Mouse (Mus musculus): ENCODE measurements around the gene Tmem150a. TPM values are rescaled to one million over a fixed set of nuclear protein-coding genes. Genes with fewer than 3 reads are reported as not detected.

Tmem150a gene
- polyA plus RNA-seq, 2 experiments = 39.0 to 43.6 TPM

- H3K4me3 ChIP-seq (ENCODE audit: insufficient read depth in 1 of 2, low read depth in 2 of 2, low read length in 2 of 2) = no peak overlapping the region
- TF ChIP-seq EP300 (IDR thresholded peaks at IDR 0.05; ENCODE audit: low read depth) = no peak
- TF ChIP-seq CTCF (IDR thresholded peaks at IDR 0.05; ENCODE audit: low read depth) = no peak
- no peak overlapping the region for H3K27ac ChIP-seq
- peaks cover 9% of the 10 kb centered on the region; the same call in 1 of the 2 replicates for H3K36me3 ChIP-seq (replicated peaks; ENCODE audit: control insufficient read depth, insufficient read depth, low read depth)
- no peak overlapping the region for H3K9ac ChIP-seq (replicated peaks)
- no peak overlapping the region for H3K4me2 ChIP-seq (ENCODE audit: low read depth)
- 62% methylated on average over 5 of the region's 5 CpGs for WGBS (ENCODE audit: insufficient replicate concordance)
- H3K27me3 ChIP-seq (ENCODE audit: control insufficient read depth, insufficient read depth, low read length) = no peaks in the 10 kb centered on the region
- no peaks in the 10 kb centered on the region for H3K9me3 ChIP-seq (ENCODE audit: control insufficient read depth, low read length)
- ATAC-seq (ENCODE audit: insufficient read depth) (no peak), DNase-seq (ENCODE audit: low read depth in 3 of 3, low spot score in 3 of 3) (no peak)
- H3K4me1 ChIP-seq (replicated peaks; ENCODE audit: control insufficient read depth in 2 of 2, insufficient read depth in 2 of 2, low read length in 1 of 2) = peaks cover 14 to 40% of the 10 kb centered on the region in 2 experiments
Measured at GRCm38 (mm10) chr6:72371147-72371546, 15.9 kb downstream of the Tmem150a start.

DNA sequence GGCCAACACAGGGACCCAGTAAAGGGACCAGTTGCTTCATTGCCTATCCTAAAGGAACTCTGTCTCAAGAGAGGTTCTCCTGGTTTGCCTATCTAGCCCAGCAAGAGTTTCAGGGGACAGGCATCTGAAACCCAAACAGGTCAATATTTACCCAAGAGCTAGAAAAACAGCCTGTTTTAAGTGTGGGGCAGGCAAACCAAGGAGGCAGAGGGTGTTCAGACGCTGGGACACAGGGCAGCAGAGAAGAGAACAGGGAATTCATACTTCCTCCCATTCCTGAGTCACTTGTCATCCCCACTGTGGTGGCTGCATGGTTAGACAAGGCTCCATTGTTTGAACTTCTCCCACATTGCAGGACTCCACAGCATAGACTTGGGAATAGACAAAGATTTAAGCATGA is 16.3 kb downstream of the Tmem150a start:
- ATAC-seq (ENCODE audit: insufficient read depth) (no peak), DNase-seq (ENCODE audit: low read depth in 3 of 3, low spot score in 3 of 3) (no peak)
- no peak overlapping the region for H3K4me3 ChIP-seq (ENCODE audit: insufficient read depth in 1 of 2, low read depth in 2 of 2, low read length in 2 of 2)
- TF ChIP-seq CTCF (IDR thresholded peaks at IDR 0.05; ENCODE audit: low read depth) (no peak), EP300 (IDR thresholded peaks at IDR 0.05; ENCODE audit: low read depth) (no peak)
- H3K4me2 ChIP-seq (ENCODE audit: low read depth) = no peak overlapping the region
- peaks cover 14 to 40% of the 10 kb centered on the region in 2 experiments for H3K4me1 ChIP-seq (replicated peaks; ENCODE audit: control insufficient read depth in 2 of 2, insufficient read depth in 2 of 2, low read length in 1 of 2)
- no peak overlapping the region for H3K27ac ChIP-seq
- WGBS (ENCODE audit: insufficient replicate concordance) = 54% methylated on average over 1 of the region's 1 CpGs
- no peak overlapping the region for H3K9ac ChIP-seq (replicated peaks)
- no peaks in the 10 kb centered on the region for H3K9me3 ChIP-seq (ENCODE audit: control insufficient read depth, low read length)
- H3K36me3 ChIP-seq (replicated peaks; ENCODE audit: control insufficient read depth, insufficient read depth, low read depth) = peaks cover 9% of the 10 kb centered on the region; the same call in 1 of the 2 replicates
- H3K27me3 ChIP-seq (ENCODE audit: control insufficient read depth, insufficient read depth, low read length) = no peaks in the 10 kb centered on the region

- Histone ChIP-seq H3K4me1 (replicated peaks; ENCODE audit: control insufficient read depth in 2 of 2, insufficient read depth in 2 of 2, low read length in 1 of 2) (peaks cover 14 to 42% of the 10 kb centered on the region in 2 experiments), H3K4me2 (ENCODE audit: low read depth) (no peak overlapping the region), H3K9ac (replicated peaks) (no peak overlapping the region), H3K4me3 (ENCODE audit: insufficient read depth in 1 of 2, low read depth in 2 of 2, low read length in 2 of 2) (no peak overlapping the region), H3K27me3 (ENCODE audit: control insufficient read depth, insufficient read depth, low read length) (no peaks in the 10 kb centered on the region), H3K27ac (no peak overlapping the region), H3K36me3 (replicated peaks; ENCODE audit: control insufficient read depth, insufficient read depth, low read depth) (peaks cover 9% of the 10 kb centered on the region; the same call in 1 of the 2 replicates), H3K9me3 (ENCODE audit: control insufficient read depth, low read length) (no peaks in the 10 kb centered on the region)
- TF ChIP-seq CTCF (IDR thresholded peaks at IDR 0.05; ENCODE audit: low read depth) = no peak
- WGBS (ENCODE audit: insufficient replicate concordance) = 87% methylated on average over 4 of the region's 4 CpGs
- DNase-seq (ENCODE audit: low read depth in 3 of 3, low spot score in 3 of 3) (no peak), ATAC-seq (ENCODE audit: insufficient read depth) (no peak)
Measured at GRCm38 (mm10) chr6:72373184-72373583, 17.9 kb downstream of the Tmem150a start.

DNA sequence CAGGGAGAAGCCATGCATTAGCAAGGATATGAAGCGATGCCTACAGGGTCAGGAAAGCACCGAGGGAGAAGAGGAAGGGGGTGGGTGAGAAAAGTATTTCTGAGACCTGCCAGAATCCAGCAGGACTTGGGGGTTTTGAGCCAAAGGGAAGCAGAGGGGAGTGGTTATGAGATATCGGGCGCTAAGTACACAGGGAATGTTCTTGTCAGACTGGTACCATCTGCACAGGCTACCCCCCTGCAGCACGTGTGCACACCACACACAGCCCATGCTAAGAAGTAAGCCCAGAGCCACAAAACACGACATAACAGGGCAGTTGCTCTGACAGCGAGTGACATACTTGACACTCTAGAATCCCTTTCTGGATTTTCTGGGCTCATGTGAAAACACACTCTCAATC is 19.0 kb downstream of the Tmem150a start:
- TF ChIP-seq EP300 (IDR thresholded peaks at IDR 0.05; ENCODE audit: low read depth) (no peak), CTCF (IDR thresholded peaks at IDR 0.05; ENCODE audit: low read depth) (no peak)
- Histone ChIP-seq H3K27me3 (ENCODE audit: control insufficient read depth, insufficient read depth, low read length) (no peaks in the 10 kb centered on the region), H3K4me3 (ENCODE audit: insufficient read depth in 1 of 2, low read depth in 2 of 2, low read length in 2 of 2) (no peak overlapping the region), H3K36me3 (replicated peaks; ENCODE audit: control insufficient read depth, insufficient read depth, low read depth) (no peaks in the 10 kb centered on the region; the same call in 1 of the 2 replicates), H3K4me2 (ENCODE audit: low read depth) (peak overlapping the region; percentile 59; the same call in 1 of the 2 replicates), H3K9me3 (ENCODE audit: control insufficient read depth, low read length) (no peaks in the 10 kb centered on the region), H3K4me1 (replicated peaks; ENCODE audit: control insufficient read depth in 2 of 2, insufficient read depth in 2 of 2, low read length in 1 of 2) (peaks cover 23 to 48% of the 10 kb centered on the region in 2 experiments), H3K27ac (no peak overlapping the region), H3K9ac (replicated peaks) (no peak overlapping the region)
- WGBS (ENCODE audit: insufficient replicate concordance) = 37% methylated on average over 7 of the region's 7 CpGs
- peak; percentile 41; the same call in 1 of the 2 replicates for ATAC-seq (ENCODE audit: insufficient read depth)
- DNase-seq (ENCODE audit: low read depth in 3 of 3, low spot score in 3 of 3) = no peak

GRCm38 (mm10) chr6:72374820-72375563 is 19.7 kb downstream of the Tmem150a start:
- H3K4me2 ChIP-seq (ENCODE audit: low read depth) = peak overlapping the region; percentile 59

More at GRCm38 (mm10) chr6:72374820-72375563, 19.7 kb downstream of the Tmem150a start:
- Histone ChIP-seq H3K4me1 (replicated peaks; ENCODE audit: control insufficient read depth in 2 of 2, insufficient read depth in 2 of 2, low read length in 1 of 2) (peaks cover 23 to 52% of the 10 kb centered on the region in 2 experiments), H3K4me3 (ENCODE audit: insufficient read depth in 1 of 2, low read depth in 2 of 2, low read length in 2 of 2) (0 out of 4 replicates have a peak overlapping the region, but pooled peaks of 1 of the 2 experiments have one; percentile 11), H3K27ac (peak overlapping the region; percentile 34), H3K27me3 (ENCODE audit: control insufficient read depth, insufficient read depth, low read length) (no peaks in the 10 kb centered on the region), H3K36me3 (replicated peaks; ENCODE audit: control insufficient read depth, insufficient read depth, low read depth) (no peaks in the 10 kb centered on the region), H3K9me3 (ENCODE audit: control insufficient read depth, low read length) (no peaks in the 10 kb centered on the region), H3K9ac (replicated peaks) (peak overlapping the region; percentile 39; the same call in 1 of the 2 replicates)
- TF ChIP-seq CTCF (IDR thresholded peaks at IDR 0.05; ENCODE audit: low read depth) (no peak), EP300 (IDR thresholded peaks at IDR 0.05; ENCODE audit: low read depth) (no peak)
- 20% methylated on average over 15 of the region's 15 CpGs for WGBS (ENCODE audit: insufficient replicate concordance)
- DNase-seq (ENCODE audit: low read depth in 3 of 3, low spot score in 3 of 3) = no peak
- peak; percentile 69 for ATAC-seq (ENCODE audit: insufficient read depth)

Measured in liver, embryonic 14.5 days (tissue).